Mouse (Mus musculus) midbrain, embryonic 12.5 days (tissue): Measurements from ENCODE around the gene Map1s. TPM values are rescaled to one million over a fixed set of nuclear protein-coding genes. Genes with fewer than 3 reads are reported as not detected.

Experiments used
- ATAC-seq: fragments of 200-750 bp; cut with Nextera tagmentation; 2 replicates; pipeline ENCODE4 v1.8.0; 2017; ENCODE audit warnings: low read depth, moderate TSS enrichment, moderate library complexity; ENCODE audit not compliant: low FRiP score
- H3K27ac ChIP-seq: fragments of 300-500 bp; sonication (generic); replicated peaks from 2 replicates; pipeline ENCODE4 v1.5.1; 2016; ENCODE audit warnings: mild to moderate bottlenecking
- H3K27me3 ChIP-seq: fragments of 300-500 bp; sonication (generic); 2 replicates; pipeline ENCODE4 v1.6.1; 2016; ENCODE audit warnings: mild to moderate bottlenecking
- H3K36me3 ChIP-seq: fragments of 300-500 bp; sonication (generic); 2 replicates; pipeline ENCODE4 v1.6.1; 2016
- H3K4me1 ChIP-seq: fragments of 300-500 bp; sonication (generic); 2 replicates; pipeline ENCODE4 v1.6.1; 2016
- H3K4me2 ChIP-seq: fragments of 300-500 bp; sonication (generic); replicated peaks from 2 replicates; pipeline ENCODE4 v1.6.1; 2016; ENCODE audit warnings: mild to moderate bottlenecking, moderate library complexity
- H3K4me3 ChIP-seq: fragments of 300-500 bp; sonication (generic); 2 replicates; pipeline ENCODE4 v1.5.1; 2016; ENCODE audit warnings: mild to moderate bottlenecking
- H3K9ac ChIP-seq: fragments of 300-500 bp; sonication (generic); replicated peaks from 2 replicates; pipeline ENCODE4 v1.6.1; 2016; ENCODE audit warnings: mild to moderate bottlenecking, moderate library complexity
- H3K9me3 ChIP-seq: fragments of 300-500 bp; sonication (generic); 2 replicates; pipeline ENCODE4 v1.6.1; 2016; ENCODE audit warnings: mild to moderate bottlenecking
- WGBS: fragments of 180-500 bp; shearing (Covaris S2); methylation state at CpG from one replicate; pipeline ENCODE4 v1.1.7; 2016; 5-methylcytosine and 5-hydroxymethylcytosine counted together
- polyA plus RNA-seq: library from polyadenylated mRNA; unstranded; fragments of >200 nt; fragmentation: Nextera tagmentation; extraction: Ambion mirVana; gene quantifications from 2 replicates; pipeline ENCODE4 v1.2.1, GENCODE M21; 2016

Gene Map1s
- polyA plus RNA-seq, 1 experiment from 2014 or later, result 61.0 TPM

DNA sequence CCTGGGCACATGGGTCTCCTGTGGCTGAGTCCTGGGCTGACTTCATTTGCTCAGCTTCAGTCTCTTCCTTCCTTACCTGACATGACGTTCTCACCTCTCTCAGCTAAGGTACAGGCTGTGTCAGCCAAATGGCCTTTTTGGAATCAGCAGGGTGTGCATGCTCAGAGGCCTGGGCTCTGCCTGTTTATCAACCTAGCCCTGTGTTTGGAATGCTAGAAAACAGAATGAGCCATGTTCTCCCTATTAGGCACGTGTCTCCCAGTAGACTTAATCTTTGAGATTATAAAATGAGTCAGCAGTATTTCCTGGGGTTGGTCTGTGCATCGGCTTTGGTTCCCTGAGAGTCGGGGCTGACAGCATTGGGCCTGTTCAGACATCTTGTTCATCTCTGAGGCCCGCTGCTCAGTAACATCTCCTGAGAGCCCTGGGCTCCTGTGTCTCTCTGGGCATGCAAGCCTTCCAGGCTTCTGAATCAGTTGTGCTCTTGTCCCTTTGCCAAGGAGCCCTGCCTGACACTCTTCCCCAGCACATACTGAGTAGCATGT is 23.1 kb downstream of the Map1s start:
- 89% methylated on average over 5 of the region's 5 CpGs for WGBS
- Histone ChIP-seq H3K36me3 (peaks cover 13% of the 10 kb centered on the region), H3K4me1 (no peaks in the 10 kb centered on the region), H3K9me3 (no peaks in the 10 kb centered on the region), H3K4me2 (no peak overlapping the region), H3K9ac (no peak overlapping the region), H3K27me3 (no peaks in the 10 kb centered on the region), H3K27ac (no peak overlapping the region), H3K4me3 (no peak overlapping the region)
- no peak for ATAC-seq

DNA sequence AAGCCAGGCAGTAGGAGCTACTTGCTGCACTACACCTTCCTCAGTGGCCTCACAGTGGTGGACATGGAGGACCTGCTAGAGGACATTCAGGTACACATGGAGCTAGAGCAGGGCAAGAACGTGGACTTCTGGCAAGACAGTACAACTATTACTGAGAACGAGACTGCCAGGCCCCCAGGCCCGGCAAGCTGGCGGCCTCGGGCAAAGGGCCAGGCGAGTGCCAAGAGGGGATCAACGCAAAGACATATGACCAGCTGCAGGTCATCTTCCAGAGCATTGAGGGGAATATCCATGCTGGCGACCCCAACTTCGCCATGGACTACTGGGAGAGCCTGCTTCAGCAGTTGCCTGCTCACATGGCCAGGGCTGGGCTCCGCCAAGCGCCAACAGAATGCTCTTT is 26.0 kb downstream of the Map1s start:
- Histone ChIP-seq H3K27ac (no peak overlapping the region), H3K36me3 (peaks cover 9% of the 10 kb centered on the region), H3K4me2 (no peak overlapping the region), H3K4me3 (no peak overlapping the region), H3K9ac (no peak overlapping the region), H3K27me3 (no peaks in the 10 kb centered on the region), H3K4me1 (no peaks in the 10 kb centered on the region), H3K9me3 (no peaks in the 10 kb centered on the region)
- ATAC-seq, result no peak
- WGBS, result 97% methylated on average over 11 of the region's 11 CpGs

DNA sequence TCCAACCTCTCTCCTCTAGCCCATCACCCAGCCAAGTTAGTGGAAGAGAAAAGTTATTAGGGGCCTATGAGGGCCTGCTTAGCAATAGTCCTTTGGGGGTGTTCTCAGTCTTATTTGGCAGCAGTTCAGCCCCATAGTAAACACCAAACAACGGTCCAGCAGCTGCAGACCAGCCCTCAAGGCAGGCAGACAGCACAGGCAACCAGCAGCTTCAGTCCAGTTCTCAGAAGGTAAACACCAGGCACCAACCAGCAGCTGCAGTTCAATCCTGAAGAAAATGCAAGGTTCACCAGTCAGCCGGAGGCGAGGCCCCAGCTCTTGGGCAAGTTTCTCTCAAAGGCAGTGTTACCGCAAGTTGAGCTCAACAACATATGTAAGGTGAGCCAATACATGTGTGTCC is 27.3 kb downstream of the Map1s start:
- 91% methylated on average over 4 of the region's 4 CpGs for WGBS

DNA sequence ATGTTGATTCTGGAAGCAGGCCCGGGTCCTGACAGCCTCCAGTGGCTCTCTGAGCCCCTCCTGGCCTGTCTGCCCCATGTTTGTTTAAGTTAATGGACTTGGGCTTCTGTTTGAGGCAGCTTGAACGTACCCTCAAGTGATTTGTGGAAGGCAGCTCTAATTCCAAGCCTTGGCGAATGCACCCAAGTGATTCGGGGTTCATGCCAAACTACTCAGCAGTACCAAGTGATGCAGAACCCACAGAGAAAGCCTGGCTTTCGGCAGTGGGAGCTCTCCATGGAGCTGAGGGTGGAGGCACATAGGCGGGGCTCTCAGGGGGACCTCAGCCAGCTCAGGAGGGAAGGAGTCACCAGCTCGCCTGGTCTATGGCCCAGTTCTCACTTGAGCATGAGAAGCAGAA is 29.1 kb downstream of the Map1s start:
- Histone ChIP-seq H3K4me1 (no peaks in the 10 kb centered on the region), H3K27me3 (no peaks in the 10 kb centered on the region), H3K9me3 (no peaks in the 10 kb centered on the region), H3K9ac (no peak overlapping the region), H3K4me3 (no peak overlapping the region), H3K36me3 (peaks cover 9% of the 10 kb centered on the region), H3K27ac (no peak overlapping the region), H3K4me2 (no peak overlapping the region)
- ATAC-seq, result no peak
- 70% methylated on average over 7 of the region's 7 CpGs for WGBS

More for the DNA sequence above, 27.3 kb downstream of the Map1s start:
- Histone ChIP-seq H3K27me3 (no peaks in the 10 kb centered on the region), H3K27ac (no peak overlapping the region), H3K36me3 (peaks cover 9% of the 10 kb centered on the region), H3K9me3 (no peaks in the 10 kb centered on the region), H3K4me3 (no peak overlapping the region), H3K4me2 (no peak overlapping the region), H3K4me1 (no peaks in the 10 kb centered on the region), H3K9ac (no peak overlapping the region)
- no peak for ATAC-seq

DNA sequence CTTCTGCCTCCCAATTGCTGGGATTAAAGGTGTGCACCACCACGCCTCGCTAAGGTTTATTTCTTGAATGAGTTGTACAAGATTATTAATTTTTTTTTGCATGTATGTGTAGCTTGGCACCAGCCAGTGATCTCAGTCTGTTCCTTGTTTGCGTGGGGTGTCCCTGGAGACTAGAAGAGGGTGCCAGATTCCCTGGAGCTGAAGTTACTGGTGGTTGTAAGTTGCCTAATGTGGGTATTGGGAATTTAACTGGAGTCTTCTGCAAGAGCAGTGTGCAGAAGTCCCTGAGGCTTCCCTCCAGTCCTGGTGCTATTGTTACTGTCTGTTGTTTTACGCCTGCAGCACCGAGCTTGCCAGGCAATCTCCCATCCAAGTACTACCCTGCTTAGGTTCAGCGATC is 31.5 kb downstream of the Map1s start:
- H3K27ac ChIP-seq, result no peak overlapping the region
- H3K4me1 ChIP-seq, result no peaks in the 10 kb centered on the region
- peaks cover 2% of the 10 kb centered on the region for H3K36me3 ChIP-seq
- H3K4me2 ChIP-seq, result no peak overlapping the region
- no peaks in the 10 kb centered on the region for H3K27me3 ChIP-seq
- ATAC-seq, result no peak
- no peak overlapping the region for H3K9ac ChIP-seq
- no peak overlapping the region for H3K4me3 ChIP-seq
- WGBS, result 88% methylated on average over 6 of the region's 6 CpGs
- H3K9me3 ChIP-seq, result no peaks in the 10 kb centered on the region

DNA sequence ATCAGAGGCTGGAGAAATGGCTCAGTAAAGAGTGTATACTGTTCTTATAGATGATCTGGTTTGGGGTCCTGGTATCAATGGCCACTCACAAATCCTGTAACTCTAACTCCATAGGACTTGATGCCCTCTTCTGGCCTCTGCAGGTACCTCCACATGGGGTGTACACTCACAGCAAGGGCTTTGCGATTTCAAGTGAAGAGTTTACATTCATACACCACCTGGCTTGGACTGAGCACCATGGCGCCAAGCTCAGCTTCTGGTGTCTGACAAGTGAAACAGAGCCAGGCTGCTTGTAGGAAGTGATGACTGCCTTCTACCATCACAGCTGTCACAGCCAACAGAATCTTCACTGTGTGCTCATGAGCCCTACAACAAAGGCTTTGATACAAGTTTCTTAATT is 35.7 kb downstream of the Map1s start:
- Histone ChIP-seq H3K4me1 (no peaks in the 10 kb centered on the region), H3K9ac (no peak overlapping the region), H3K4me2 (no peak overlapping the region), H3K27me3 (no peaks in the 10 kb centered on the region), H3K9me3 (no peaks in the 10 kb centered on the region), H3K4me3 (no peak overlapping the region), H3K36me3 (no peaks in the 10 kb centered on the region), H3K27ac (no peak overlapping the region)
- 74% methylated on average over 2 of the region's 2 CpGs for WGBS
- ATAC-seq, result no peak

DNA sequence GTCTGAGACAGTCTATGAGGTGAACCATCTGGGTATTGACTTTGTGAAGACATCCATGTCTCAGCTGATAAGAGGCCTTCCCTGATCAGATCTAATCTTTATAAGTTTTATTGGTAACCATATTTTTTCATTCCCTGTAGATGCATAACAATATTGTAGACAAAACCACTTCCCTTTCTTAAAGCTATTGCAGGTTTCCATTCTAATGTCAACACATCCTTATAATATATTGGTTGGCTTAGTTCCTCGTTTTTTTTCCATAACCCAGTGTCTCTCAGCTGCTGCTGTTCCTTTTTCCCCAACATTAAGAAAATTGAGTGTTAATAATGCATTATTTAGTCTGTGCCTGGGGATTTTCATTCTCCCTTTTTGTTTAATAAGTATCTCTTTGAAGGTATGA is 37.5 kb downstream of the Map1s start:
- H3K9me3 ChIP-seq, result no peaks in the 10 kb centered on the region
- no peak overlapping the region for H3K27ac ChIP-seq
- H3K27me3 ChIP-seq, result no peaks in the 10 kb centered on the region
- 46% methylated on average over 1 of the region's 1 CpGs for WGBS
- H3K4me1 ChIP-seq, result no peaks in the 10 kb centered on the region
- no peak overlapping the region for H3K4me3 ChIP-seq
- H3K9ac ChIP-seq, result no peak overlapping the region
- no peak overlapping the region for H3K4me2 ChIP-seq
- no peak for ATAC-seq
- no peaks in the 10 kb centered on the region for H3K36me3 ChIP-seq

DNA sequence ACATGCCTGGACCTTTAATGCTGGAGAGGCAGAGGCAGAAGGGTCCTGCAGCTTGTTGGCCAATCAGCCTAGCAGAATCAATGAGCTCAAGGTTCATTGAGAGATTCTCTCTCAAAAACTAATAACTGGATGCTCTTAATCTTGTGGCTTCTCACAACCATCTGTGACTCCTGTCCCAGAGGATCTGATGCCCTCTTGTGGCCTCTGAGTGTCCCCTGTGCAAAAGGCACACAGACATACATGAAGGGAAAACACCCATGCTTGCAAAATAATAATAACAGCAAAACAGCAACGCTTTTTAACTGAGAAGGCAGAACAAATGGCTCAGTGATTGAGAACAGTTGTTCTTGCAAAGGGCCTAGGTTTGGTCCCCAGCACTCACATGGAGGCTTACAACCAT is 44.1 kb downstream of the Map1s start:
- no peaks in the 10 kb centered on the region for H3K4me1 ChIP-seq
- no peak overlapping the region for H3K9ac ChIP-seq
- H3K4me3 ChIP-seq, result no peak overlapping the region
- H3K27ac ChIP-seq, result no peak overlapping the region
- H3K9me3 ChIP-seq, result no peaks in the 10 kb centered on the region
- H3K27me3 ChIP-seq, result no peaks in the 10 kb centered on the region
- no peak overlapping the region for H3K4me2 ChIP-seq
- H3K36me3 ChIP-seq, result no peaks in the 10 kb centered on the region
- WGBS, result 71% methylated on average over 1 of the region's 1 CpGs
- ATAC-seq, result no peak

DNA sequence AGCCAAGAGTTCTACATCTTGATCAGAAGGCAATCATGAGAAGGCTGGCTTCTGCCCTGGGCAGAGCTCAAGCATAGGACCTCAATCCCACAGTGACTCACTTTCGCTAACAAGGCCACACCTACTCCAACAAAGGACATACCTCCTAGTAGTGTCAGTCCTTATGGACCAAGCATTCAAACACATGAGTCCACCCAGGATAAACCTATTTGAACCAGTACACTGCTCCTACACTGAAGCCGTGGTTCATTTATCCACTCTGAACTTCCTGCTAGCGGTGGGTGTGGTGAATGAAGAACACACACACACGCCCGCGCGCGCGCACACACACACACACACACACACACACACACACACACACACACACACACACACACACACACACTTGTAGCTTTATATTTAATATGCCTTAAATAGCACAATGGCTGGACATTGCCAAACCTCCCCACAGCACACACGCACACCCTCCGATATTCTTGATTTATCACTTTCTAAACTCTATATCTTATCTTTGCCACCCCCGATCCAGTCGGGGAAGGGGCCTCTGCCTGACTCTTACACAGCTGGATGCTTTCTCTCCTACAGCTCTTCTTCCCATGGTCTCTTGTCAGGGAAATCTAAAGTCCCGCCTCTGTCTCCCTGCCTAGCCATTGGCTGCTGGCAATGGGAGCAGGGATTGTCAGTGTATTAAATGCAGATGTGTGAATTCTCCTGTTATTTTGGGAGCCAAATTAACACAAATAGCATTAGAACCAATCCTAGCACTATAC is 55.2 kb downstream of the Map1s start:
- H3K36me3 ChIP-seq, result no peaks in the 10 kb centered on the region
- 85% methylated on average over 14 of the region's 14 CpGs for WGBS
- no peaks in the 10 kb centered on the region for H3K4me1 ChIP-seq
- no peaks in the 10 kb centered on the region for H3K27me3 ChIP-seq
- no peak overlapping the region for H3K4me3 ChIP-seq
- no peak overlapping the region for H3K4me2 ChIP-seq
- no peak overlapping the region for H3K27ac ChIP-seq
- ATAC-seq, result no peak
- no peaks in the 10 kb centered on the region for H3K9me3 ChIP-seq
- no peak overlapping the region for H3K9ac ChIP-seq

DNA sequence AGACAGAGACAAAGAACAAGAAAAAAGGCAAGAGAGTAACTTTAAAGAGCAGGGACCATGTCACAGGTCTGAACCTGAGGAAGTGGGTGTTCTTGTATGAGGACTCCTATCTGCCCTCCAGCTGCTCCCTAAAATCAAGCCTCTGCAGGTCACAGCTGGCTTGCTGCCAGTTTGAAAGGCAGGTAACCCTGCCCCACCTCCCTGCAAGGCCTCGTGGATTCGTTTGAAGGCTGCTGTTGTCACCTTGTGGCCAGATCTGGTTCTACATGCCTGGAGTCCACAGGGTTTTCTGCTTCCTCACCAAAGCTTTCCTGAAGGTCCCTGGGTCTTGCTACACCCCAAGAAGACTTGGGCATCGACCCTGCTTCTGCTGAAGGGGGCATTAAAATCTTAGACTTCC is 58.4 kb downstream of the Map1s start:
- Histone ChIP-seq H3K4me1 (no peaks in the 10 kb centered on the region), H3K4me2 (no peak overlapping the region)
- WGBS, result 8% methylated on average over 3 of the region's 3 CpGs

DNA sequence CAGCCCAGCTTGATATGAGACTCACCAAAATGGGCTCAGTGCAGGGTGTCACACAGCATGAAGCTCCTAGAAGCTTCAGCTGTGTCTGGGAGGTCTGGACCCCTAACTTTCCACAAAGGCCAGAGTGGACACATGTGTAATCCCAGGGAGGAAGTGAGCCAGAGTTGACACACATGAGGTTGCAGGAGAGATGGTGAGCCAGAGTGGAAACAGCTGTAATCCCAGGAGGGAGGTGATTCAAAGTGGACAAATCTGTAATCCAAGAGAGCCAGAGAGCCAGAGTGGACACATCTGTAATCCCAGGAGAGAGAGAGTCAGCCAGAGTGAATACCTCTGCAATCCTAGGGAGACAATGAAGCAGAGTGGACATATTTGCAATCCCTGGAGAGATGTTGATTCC is 59.1 kb downstream of the Map1s start:
- no peak for ATAC-seq
- Histone ChIP-seq H3K27ac (no peak overlapping the region), H3K36me3 (no peaks in the 10 kb centered on the region), H3K9ac (no peak overlapping the region), H3K27me3 (no peaks in the 10 kb centered on the region), H3K4me1 (no peaks in the 10 kb centered on the region), H3K9me3 (no peaks in the 10 kb centered on the region), H3K4me2 (no peak overlapping the region), H3K4me3 (no peak overlapping the region)

More for the DNA sequence above, 58.4 kb downstream of the Map1s start:
- no peak overlapping the region for H3K27ac ChIP-seq
- H3K4me3 ChIP-seq, result no peak overlapping the region
- no peaks in the 10 kb centered on the region for H3K9me3 ChIP-seq
- ATAC-seq, result no peak
- H3K9ac ChIP-seq, result no peak overlapping the region
- H3K36me3 ChIP-seq, result no peaks in the 10 kb centered on the region
- H3K27me3 ChIP-seq, result no peaks in the 10 kb centered on the region
